Mouse (Mus musculus): ENCODE data around the gene Spats1. TPM values are rescaled to one million over a fixed set of nuclear protein-coding genes. Genes with fewer than 3 reads are reported as not detected.

Spats1 gene
- polyA plus RNA-seq, 1 experiment from 2014 or later: 1.4 TPM

DNA sequence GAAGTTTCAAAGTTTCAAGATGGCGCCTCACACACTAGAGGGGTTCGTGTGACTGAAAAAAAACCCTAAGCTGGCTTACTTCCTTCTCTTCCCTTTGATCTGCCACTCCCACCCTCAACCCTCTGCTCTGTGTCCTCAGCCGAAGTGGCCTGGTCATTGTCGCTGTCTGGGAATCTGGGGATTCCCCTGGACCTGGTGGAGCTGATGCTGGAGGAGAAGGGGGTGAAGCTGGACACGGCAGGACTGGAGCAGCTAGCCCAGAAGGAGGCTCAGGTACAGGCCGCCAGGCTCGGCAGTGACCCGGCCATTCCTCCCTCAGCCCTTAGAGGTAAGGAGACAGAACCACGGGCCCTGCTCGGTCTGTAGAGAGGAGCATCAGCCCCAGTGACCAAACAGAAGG, 40.6 kb upstream of the Spats1 start:
- Histone ChIP-seq H3K36me3 (ENCODE audit: control insufficient read depth, insufficient read depth, low read length) (peaks cover 15% of the 10 kb centered on the region), H3K4me1 (ENCODE audit: control insufficient read depth, insufficient read depth, low read length) (no peaks in the 10 kb centered on the region), H3K9me3 (replicated peaks; ENCODE audit: control insufficient read depth, low read length) (no peaks in the 10 kb centered on the region), H3K27ac (ENCODE audit: low read depth, low read length) (no peak overlapping the region), H3K4me3 (ENCODE audit: low read depth, low read length) (no peak overlapping the region), H3K9ac (ENCODE audit: low read length) (no peak overlapping the region), H3K4me2 (ENCODE audit: low read length) (no peak overlapping the region), H3K27me3 (replicated peaks; ENCODE audit: control insufficient read depth, insufficient read depth, low read length) (no peaks in the 10 kb centered on the region)
- WGBS: 91% methylated on average over 10 of the region's 10 CpGs
- no peak for DNase-seq (ENCODE audit: low spot score)
- ATAC-seq: no peak

DNA sequence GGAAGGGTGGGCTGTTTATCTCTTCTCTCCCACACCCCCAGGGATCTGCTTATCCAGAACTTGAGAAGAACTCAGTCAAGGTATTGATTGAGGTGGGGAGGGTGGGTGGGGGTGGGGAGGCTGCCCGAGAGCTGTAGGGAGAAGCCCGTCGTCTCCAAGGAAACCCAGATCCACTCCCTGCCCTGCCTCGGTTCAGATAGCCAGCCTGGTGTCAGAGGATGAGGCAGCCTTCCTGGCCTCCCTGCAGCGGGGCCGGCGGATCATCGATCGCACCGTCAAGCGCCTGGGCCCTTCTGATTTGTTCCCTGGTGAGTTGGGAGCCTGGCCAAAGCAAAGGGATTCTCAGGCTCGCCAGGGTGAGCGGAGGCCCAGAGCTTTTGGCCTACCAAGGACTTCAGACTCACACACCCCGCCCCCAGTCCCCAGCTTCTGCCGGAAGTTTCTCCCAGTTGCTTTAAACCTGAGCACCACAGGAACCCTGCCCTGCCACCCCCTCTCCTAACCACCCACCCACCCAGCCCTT, 40.0 kb upstream of the Spats1 start:
- H3K9me3 ChIP-seq (replicated peaks; ENCODE audit: control insufficient read depth, low read length): no peaks in the 10 kb centered on the region
- DNase-seq (ENCODE audit: low spot score): no peak
- ATAC-seq: no peak
- H3K4me1 ChIP-seq (ENCODE audit: control insufficient read depth, insufficient read depth, low read length): no peaks in the 10 kb centered on the region
- no peak overlapping the region for H3K4me2 ChIP-seq (ENCODE audit: low read length)
- H3K4me3 ChIP-seq (ENCODE audit: low read depth, low read length): no peak overlapping the region
- H3K27ac ChIP-seq (ENCODE audit: low read depth, low read length): no peak overlapping the region
- no peaks in the 10 kb centered on the region for H3K27me3 ChIP-seq (replicated peaks; ENCODE audit: control insufficient read depth, insufficient read depth, low read length)
- WGBS: 45% methylated on average over 15 of the region's 15 CpGs
- peaks cover 15% of the 10 kb centered on the region; the same call in 1 of the 2 replicates for H3K36me3 ChIP-seq (ENCODE audit: control insufficient read depth, insufficient read depth, low read length)
- no peak overlapping the region for H3K9ac ChIP-seq (ENCODE audit: low read length)

DNA sequence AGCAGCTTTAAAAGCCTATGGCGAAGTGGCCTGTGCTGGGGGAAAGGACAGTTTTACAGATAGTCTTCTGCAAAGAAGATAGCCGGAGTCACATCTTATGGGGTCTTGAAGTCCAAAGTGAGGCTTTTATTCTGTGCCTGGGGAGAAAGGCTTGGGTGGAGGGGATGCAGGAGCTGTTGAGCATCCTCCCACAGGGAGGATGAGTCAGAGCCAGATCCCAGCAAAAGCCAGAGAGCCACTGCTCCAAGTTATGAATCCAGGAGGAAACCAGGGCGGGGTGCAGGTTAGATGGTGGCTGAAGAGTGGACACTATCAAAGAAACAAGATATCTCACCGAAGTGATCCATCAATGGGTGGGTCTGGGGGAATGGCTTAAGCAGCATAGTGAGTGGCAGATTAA, 36.5 kb upstream of the Spats1 start:
- DNase-seq (ENCODE audit: low spot score) (no peak), ATAC-seq (no peak)
- H3K4me2 ChIP-seq (ENCODE audit: low read length): no peak overlapping the region
- H3K4me3 ChIP-seq (ENCODE audit: low read depth, low read length): no peak overlapping the region
- H3K27ac ChIP-seq (ENCODE audit: low read depth, low read length): no peak overlapping the region
- peaks cover 21% of the 10 kb centered on the region for H3K36me3 ChIP-seq (ENCODE audit: control insufficient read depth, insufficient read depth, low read length)
- WGBS: 94% methylated on average over 4 of the region's 4 CpGs
- no peaks in the 10 kb centered on the region for H3K27me3 ChIP-seq (replicated peaks; ENCODE audit: control insufficient read depth, insufficient read depth, low read length)
- H3K9me3 ChIP-seq (replicated peaks; ENCODE audit: control insufficient read depth, low read length): no peaks in the 10 kb centered on the region
- peaks cover 4% of the 10 kb centered on the region; the same call in 1 of the 2 replicates for H3K4me1 ChIP-seq (ENCODE audit: control insufficient read depth, insufficient read depth, low read length)
- no peak overlapping the region for H3K9ac ChIP-seq (ENCODE audit: low read length)

DNA sequence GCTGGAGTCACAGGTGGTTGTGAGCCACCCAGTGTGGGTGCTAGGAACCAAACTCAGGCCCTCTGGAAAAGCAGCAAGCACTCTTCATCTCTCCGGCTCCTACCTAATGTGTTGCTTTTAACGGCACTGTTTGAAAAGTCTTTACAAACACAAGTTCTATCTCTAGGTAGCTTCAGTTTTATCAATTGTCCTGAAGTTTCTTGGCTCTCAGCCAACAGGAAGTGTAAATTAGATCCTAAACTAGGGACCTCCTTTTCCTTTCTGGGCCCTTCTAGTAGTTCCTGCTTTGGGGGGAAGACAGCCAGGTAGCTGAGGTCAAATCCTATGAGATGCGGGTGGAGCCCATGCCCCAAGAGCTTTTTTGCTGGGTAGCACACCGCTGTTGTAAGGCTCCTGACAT, 35.7 kb upstream of the Spats1 start:
- ATAC-seq (no peak), DNase-seq (ENCODE audit: low spot score) (no peak)
- Histone ChIP-seq H3K4me3 (ENCODE audit: low read depth, low read length) (no peak overlapping the region), H3K36me3 (ENCODE audit: control insufficient read depth, insufficient read depth, low read length) (peaks cover 18% of the 10 kb centered on the region), H3K4me2 (ENCODE audit: low read length) (no peak overlapping the region), H3K27me3 (replicated peaks; ENCODE audit: control insufficient read depth, insufficient read depth, low read length) (no peaks in the 10 kb centered on the region), H3K4me1 (ENCODE audit: control insufficient read depth, insufficient read depth, low read length) (peaks cover 4% of the 10 kb centered on the region; the same call in 1 of the 2 replicates), H3K9me3 (replicated peaks; ENCODE audit: control insufficient read depth, low read length) (no peaks in the 10 kb centered on the region), H3K27ac (ENCODE audit: low read depth, low read length) (no peak overlapping the region), H3K9ac (ENCODE audit: low read length) (no peak overlapping the region)
- WGBS: 94% methylated on average over 4 of the region's 4 CpGs

DNA sequence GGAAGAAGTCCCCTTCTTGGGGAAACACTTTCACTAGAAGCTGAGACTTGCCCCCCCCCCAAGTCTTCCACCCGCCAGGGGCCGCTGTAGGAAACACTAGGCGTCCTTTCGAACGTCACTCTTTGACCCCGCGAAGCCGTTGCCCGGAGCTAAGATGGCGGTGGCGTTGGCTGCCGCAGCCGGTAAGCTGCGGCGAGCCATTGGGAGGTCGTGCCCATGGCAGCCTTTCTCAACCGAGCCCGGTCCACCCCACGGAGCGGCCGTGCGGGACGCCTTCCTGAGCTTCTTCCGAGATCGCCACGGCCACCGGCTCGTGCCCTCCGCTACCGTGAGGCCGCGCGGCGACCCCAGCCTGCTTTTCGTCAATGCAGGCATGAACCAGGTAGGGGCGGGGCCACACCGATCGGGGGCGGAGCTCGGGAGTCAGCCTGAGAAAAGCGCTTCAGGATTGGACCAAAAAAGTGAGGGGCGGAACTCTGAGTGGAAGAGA, 31.5 kb upstream of the Spats1 start, which contains the start of gene Aars2:
Aars2 (plus strand) TSS at position 142 of the 490 bp plus-strand sequence.
- Histone ChIP-seq H3K36me3 (ENCODE audit: control insufficient read depth, insufficient read depth, low read length) (peaks cover 17% of the 10 kb centered on the region), H3K27me3 (replicated peaks; ENCODE audit: control insufficient read depth, insufficient read depth, low read length) (no peaks in the 10 kb centered on the region), H3K9ac (ENCODE audit: low read length) (peak within 1 kb of the TSS; percentile 80), H3K27ac (ENCODE audit: low read depth, low read length) (peak within 1 kb of the TSS; percentile 88), H3K4me1 (ENCODE audit: control insufficient read depth, insufficient read depth, low read length) (peaks cover 4% of the 10 kb centered on the region; the same call in 1 of the 2 replicates), H3K4me2 (ENCODE audit: low read length) (peak within 1 kb of the TSS; percentile 30), H3K4me3 (ENCODE audit: low read depth, low read length) (peak within 1 kb of the TSS; percentile 69), H3K9me3 (replicated peaks; ENCODE audit: control insufficient read depth, low read length) (no peaks in the 10 kb centered on the region)
- under 1% methylated on average over 42 of the region's 42 CpGs for WGBS
- ATAC-seq (peak; percentile 95), DNase-seq (ENCODE audit: low spot score) (peak; percentile 97)

DNA sequence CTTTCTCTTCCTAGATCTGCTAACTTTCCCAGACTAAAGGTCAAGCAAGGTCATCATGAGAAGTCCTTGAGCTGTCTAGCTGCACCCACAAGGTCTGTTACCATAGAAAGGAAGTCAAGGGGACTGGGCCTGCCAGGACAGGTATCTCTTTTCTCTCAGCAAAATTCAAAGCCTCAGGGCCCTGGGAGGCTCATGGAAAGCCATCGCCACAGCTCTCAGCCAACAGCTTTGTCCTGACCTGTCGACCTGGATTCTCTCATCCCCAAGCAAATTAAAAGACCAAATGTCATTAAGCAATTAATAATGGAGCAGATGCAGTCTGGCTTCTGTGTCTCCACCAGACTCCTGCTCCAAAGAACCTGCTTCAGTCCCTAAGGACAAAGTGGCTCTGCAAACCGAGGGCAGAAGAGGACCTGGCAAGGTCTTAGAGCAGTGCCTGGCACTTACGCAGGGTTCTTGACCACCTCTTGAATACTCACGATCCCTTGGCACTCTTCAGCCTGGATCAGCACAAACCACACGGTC, 30.8 kb upstream of the Spats1 start:
- Histone ChIP-seq H3K27me3 (replicated peaks; ENCODE audit: control insufficient read depth, insufficient read depth, low read length) (no peaks in the 10 kb centered on the region), H3K4me1 (ENCODE audit: control insufficient read depth, insufficient read depth, low read length) (peaks cover 4% of the 10 kb centered on the region; the same call in 1 of the 2 replicates), H3K4me3 (ENCODE audit: low read depth, low read length) (no peak overlapping the region), H3K36me3 (ENCODE audit: control insufficient read depth, insufficient read depth, low read length) (peaks cover 17% of the 10 kb centered on the region), H3K9me3 (replicated peaks; ENCODE audit: control insufficient read depth, low read length) (no peaks in the 10 kb centered on the region), H3K9ac (ENCODE audit: low read length) (peak overlapping the region; percentile 80; the same call in 1 of the 2 replicates), H3K27ac (ENCODE audit: low read depth, low read length) (no peak overlapping the region), H3K4me2 (ENCODE audit: low read length) (no peak overlapping the region)
- ATAC-seq (peak; percentile 38; the same call in 1 of the 2 replicates), DNase-seq (ENCODE audit: low spot score) (no peak)
- WGBS: 71% methylated on average over 6 of the region's 6 CpGs

DNA sequence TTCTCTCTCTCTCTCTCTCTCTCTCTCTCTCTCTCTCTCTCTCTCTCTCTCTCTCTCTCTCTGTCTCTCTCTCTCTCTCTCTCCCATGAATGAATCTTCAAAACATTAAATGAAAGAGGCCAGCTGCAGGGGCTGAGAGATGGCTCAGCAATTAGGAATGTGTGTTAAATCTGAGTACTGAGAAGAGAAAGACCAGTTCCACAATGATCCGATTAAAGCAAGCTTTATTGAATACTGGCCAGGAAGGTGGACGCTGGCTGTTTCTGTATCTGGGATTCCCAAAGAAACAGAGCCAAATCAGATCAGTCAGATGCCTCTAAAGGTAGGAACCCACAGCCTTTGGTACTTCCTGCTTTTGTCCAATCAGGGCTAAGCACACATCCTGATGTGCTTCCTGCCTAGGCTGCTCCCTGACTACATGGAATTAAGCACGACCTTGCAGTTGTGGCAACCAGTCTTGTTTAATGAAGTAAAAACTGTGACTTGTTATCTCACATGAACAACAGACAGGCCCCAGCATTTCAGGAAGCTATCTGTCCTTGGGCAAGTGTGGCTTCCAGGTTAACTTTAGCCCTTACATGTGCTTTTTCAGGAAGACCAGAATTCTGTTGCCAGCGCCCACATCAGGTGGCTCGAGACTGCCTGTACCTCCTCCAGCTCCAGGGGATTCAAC, 28.2 kb upstream of the Spats1 start:
- ATAC-seq (no peak), DNase-seq (ENCODE audit: low spot score) (no peak)
- Histone ChIP-seq H3K27ac (ENCODE audit: low read depth, low read length) (no peak overlapping the region), H3K4me3 (ENCODE audit: low read depth, low read length) (no peak overlapping the region), H3K4me2 (ENCODE audit: low read length) (no peak overlapping the region), H3K36me3 (ENCODE audit: control insufficient read depth, insufficient read depth, low read length) (no peaks in the 10 kb centered on the region), H3K4me1 (ENCODE audit: control insufficient read depth, insufficient read depth, low read length) (peaks cover 4% of the 10 kb centered on the region; the same call in 1 of the 2 replicates), H3K9ac (ENCODE audit: low read length) (no peak overlapping the region), H3K27me3 (replicated peaks; ENCODE audit: control insufficient read depth, insufficient read depth, low read length) (no peaks in the 10 kb centered on the region), H3K9me3 (replicated peaks; ENCODE audit: control insufficient read depth, low read length) (no peaks in the 10 kb centered on the region)
- WGBS: 52% methylated on average over 5 of the region's 5 CpGs

DNA sequence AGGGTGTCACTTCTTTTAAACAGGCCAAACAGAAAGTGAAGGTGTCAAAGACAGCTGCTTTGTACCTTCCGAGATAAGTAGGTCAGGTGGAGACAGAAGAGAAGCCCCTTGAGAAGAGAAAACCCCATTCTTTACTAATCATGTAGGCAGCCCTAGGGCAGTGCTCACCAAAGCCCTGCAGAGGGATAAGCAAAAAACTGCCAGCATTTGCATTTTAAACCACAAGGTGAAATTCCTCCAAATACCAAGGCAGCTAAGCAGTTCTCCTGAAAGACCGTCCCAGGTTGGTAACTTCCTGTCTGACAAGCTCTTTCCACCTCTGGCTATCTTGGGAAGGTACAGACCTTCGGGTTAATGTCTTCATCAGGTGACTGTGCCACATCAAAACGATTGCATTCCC, 27.1 kb upstream of the Spats1 start:
- no peak for DNase-seq (ENCODE audit: low spot score)
- 65% methylated on average over 4 of the region's 4 CpGs for WGBS
- Histone ChIP-seq H3K4me2 (ENCODE audit: low read length) (no peak overlapping the region), H3K4me3 (ENCODE audit: low read depth, low read length) (no peak overlapping the region), H3K4me1 (ENCODE audit: control insufficient read depth, insufficient read depth, low read length) (peaks cover 2% of the 10 kb centered on the region; the same call in 1 of the 2 replicates), H3K9me3 (replicated peaks; ENCODE audit: control insufficient read depth, low read length) (no peaks in the 10 kb centered on the region), H3K9ac (ENCODE audit: low read length) (no peak overlapping the region), H3K36me3 (ENCODE audit: control insufficient read depth, insufficient read depth, low read length) (no peaks in the 10 kb centered on the region), H3K27me3 (replicated peaks; ENCODE audit: control insufficient read depth, insufficient read depth, low read length) (no peaks in the 10 kb centered on the region), H3K27ac (ENCODE audit: low read depth, low read length) (no peak overlapping the region)
- no peak for ATAC-seq

DNA sequence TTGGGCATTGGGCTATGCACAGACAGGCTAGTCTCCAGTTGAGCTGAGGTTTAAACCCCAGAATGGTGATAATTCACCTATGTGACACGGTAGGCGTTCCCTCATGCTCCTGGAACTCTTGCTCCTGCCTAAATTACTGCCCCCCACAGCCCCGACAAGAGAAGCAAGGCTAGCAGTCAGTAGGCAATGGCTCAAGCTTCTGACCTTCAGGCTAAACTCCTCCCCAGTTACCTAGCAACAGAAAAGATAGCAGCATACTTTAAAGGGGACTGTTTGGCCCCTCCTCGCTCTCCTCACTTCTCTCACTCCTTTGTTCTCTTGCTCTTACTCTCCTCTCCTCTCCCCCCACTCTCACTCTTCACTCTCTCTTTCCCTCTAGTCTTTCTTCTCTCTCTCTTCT, 25.8 kb upstream of the Spats1 start:
- Histone ChIP-seq H3K27me3 (replicated peaks; ENCODE audit: control insufficient read depth, insufficient read depth, low read length) (no peaks in the 10 kb centered on the region), H3K27ac (ENCODE audit: low read depth, low read length) (no peak overlapping the region), H3K9ac (ENCODE audit: low read length) (no peak overlapping the region), H3K4me3 (ENCODE audit: low read depth, low read length) (no peak overlapping the region), H3K4me1 (ENCODE audit: control insufficient read depth, insufficient read depth, low read length) (no peaks in the 10 kb centered on the region), H3K4me2 (ENCODE audit: low read length) (no peak overlapping the region), H3K36me3 (ENCODE audit: control insufficient read depth, insufficient read depth, low read length) (no peaks in the 10 kb centered on the region), H3K9me3 (replicated peaks; ENCODE audit: control insufficient read depth, low read length) (no peaks in the 10 kb centered on the region)
- WGBS: 53% methylated on average over 4 of the region's 4 CpGs
- DNase-seq (ENCODE audit: low spot score) (no peak), ATAC-seq (no peak)
